Mouse (Mus musculus) naive thymus-derived CD4-positive, alpha-beta T cell, adult 5 months (primary cell): ENCODE measurements around the gene Tpo. TPM values are rescaled to one million over a fixed set of nuclear protein-coding genes. Genes with fewer than 3 reads are reported as not detected.

Experiments used
- polyA plus RNA-seq: library from polyadenylated mRNA; unstranded; fragments of 100-300 nt; shearing (Covaris generic); gene quantifications from one replicate; pipeline ENCODE4 v1.2.1, GENCODE M21; 2017

Tpo gene
- polyA plus RNA-seq: not detected

GRCm38 (mm10) chr12:30132524-30132923 lies at the start of gene Tpo:
Gene Tpo (minus strand): TSS chr12:30132624.

Other genes starting within 250 kb of the Tpo start
- gene Pxdn, start 195.0 kb downstream of the Tpo start, polyA plus RNA-seq: not detected
- gene Sntg2, start 240.8 kb upstream of the Tpo start, polyA plus RNA-seq: not detected